Mouse (Mus musculus): ENCODE results near the gene Gm11492.

GRCm38 (mm10) chr11:87573751-87574150, 7.3 kb downstream of the Gm11492 start:
- TF ChIP-seq CTCF (conservative IDR thresholded peaks at IDR 0.05; ENCODE audit: insufficient read depth, insufficient read length, low read depth, low read length) (no peak), POLR2A (IDR thresholded peaks at IDR 0.05; ENCODE audit: low read depth, low read length) (no peak)
